ENCODE assay signal across 9 mouse cellular contexts in the genomic region with DNA sequence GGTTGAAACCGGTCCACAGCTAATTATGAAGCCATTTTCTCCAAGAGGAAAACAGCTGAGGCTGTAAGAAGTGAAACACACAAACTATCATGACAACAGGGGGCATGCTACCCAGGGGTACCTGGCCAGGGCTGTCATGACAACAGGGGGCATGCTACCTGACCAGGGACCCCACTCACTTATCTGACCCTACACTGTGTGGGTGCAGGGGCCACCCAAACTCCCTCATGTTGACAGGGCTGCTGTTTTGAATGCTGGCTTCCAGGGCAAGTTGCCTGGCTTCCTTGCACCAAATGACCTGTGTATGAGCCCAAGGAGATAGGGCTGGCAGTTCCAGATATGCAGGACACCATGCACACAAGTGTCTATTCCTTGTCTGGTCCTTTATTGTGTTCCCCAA. TPM values are rescaled to one million over a fixed set of nuclear protein-coding genes. Genes with fewer than 3 reads are reported as not detected.
DNase-seq lines count a peak whose midpoint lies in the region; ATAC-seq and TF ChIP-seq lines count a peak whose summit lies in the region.
"Had no signal": no experiment of that assay in that cellular context is flagged by ENCODE, and none has a peak within 500 bp of the region (broad histone marks: within the 10 kb centered on the region; RNA-seq: fewer than 3 reads in every experiment).

No protein-coding gene starts in this region.

- no peak for TF ChIP-seq CTCF in spleen, adult 2 months (IDR thresholded peaks at IDR 0.05; ENCODE audit: extremely low read depth, insufficient read depth, insufficient read length, insufficient replicate concordance)

- DNase-seq in cerebellum, adult 9-11 months: peak; percentile 52
- no peak for DNase-seq in cerebellum, adult 18-20 months
- no peak for DNase-seq in spleen, adult 2 months (ENCODE audit: low read depth in 1 of 2, low spot score in 2 of 2)
- DNase-seq in spleen, postnatal 36 days (ENCODE audit: low spot score in 2 of 2): no peak
- DNase-seq in adipocyte (ENCODE audit: low spot score): no peak
- DNase-seq in B cell, adult 2 months: no peak

- H3K36me3 ChIP-seq in spleen, adult 2 months (ENCODE audit: control insufficient read depth, insufficient read depth, low read length): peaks cover 25% of the 10 kb centered on the region
- peaks cover 72% of the 10 kb centered on the region for H3K36me3 ChIP-seq in liver, embryonic 12.5 days

- H3K9me3 ChIP-seq in liver, embryonic 12.5 days (replicated peaks): no peaks in the 10 kb centered on the region

- no peaks in the 10 kb centered on the region for H3K27me3 ChIP-seq in spleen, adult 2 months (ENCODE audit: control insufficient read depth, insufficient read depth, low read length)
- H3K27me3 ChIP-seq in liver, embryonic 12.5 days (replicated peaks): no peaks in the 10 kb centered on the region

- peak overlapping the region; percentile 89 for H3K4me2 ChIP-seq in liver, embryonic 12.5 days

- no peak overlapping the region for H3K27ac ChIP-seq in spleen, adult 2 months (ENCODE audit: insufficient read depth, low read length)
- H3K27ac ChIP-seq in liver, embryonic 12.5 days: peak overlapping the region; percentile 88

- WGBS in spleen, adult 2 months: 95% methylated on average over 1 of the region's 1 CpGs
- 81% methylated on average over 1 of the region's 1 CpGs for WGBS in liver, embryonic 12.5 days (ENCODE audit: insufficient replicate concordance)

- no peak for ATAC-seq in liver, embryonic 12.5 days
- ATAC-seq in erythroid progenitor cell, adult 5-6 weeks (replicated peaks; ENCODE audit: low FRiP score, poor library complexity, severe bottlenecking): no peak

- H3K4me1 ChIP-seq in spleen, adult 2 months (ENCODE audit: control insufficient read depth, insufficient read depth, insufficient read length): peaks cover 6% of the 10 kb centered on the region; the same call in 1 of the 2 replicates
- peaks cover 48% of the 10 kb centered on the region for H3K4me1 ChIP-seq in liver, embryonic 12.5 days

- peak overlapping the region; percentile 84; the same call in 1 of the 2 replicates for H3K4me3 ChIP-seq in spleen, adult 2 months (ENCODE audit: extremely low read depth, insufficient read depth, insufficient read length)
- H3K4me3 ChIP-seq in liver, embryonic 12.5 days: peak overlapping the region; percentile 69

- H3K9ac ChIP-seq in liver, embryonic 12.5 days: peak overlapping the region; percentile 83

- TF ChIP-seq POLR2A in spleen, adult 2 months (IDR thresholded peaks at IDR 0.05; ENCODE audit: low read depth, low read length): no peak

RNA-seq across cellular contexts. Expression of a gene that starts 1.3 kb away (rescaled TPM):
- 5.2 and 18.8 TPM in 2 replicates for polyA plus RNA-seq in spleen, adult 2 months (2012; rRNA removed)
- polyA plus RNA-seq in liver, embryonic 12.5 days (2016; fragmentation: Nextera tagmentation; extraction: Ambion mirVana): 1.2 and 2.1 TPM in 2 replicates
- total RNA-seq in erythroid progenitor cell, adult 5-6 weeks (2015; ENCODE audit: low replicate concordance): 30.6 and 34.0 TPM in 2 replicates
- 4.2 TPM in 1 of 2 replicates, not detected in the other for total RNA-seq in erythroid progenitor cell, adult 5-6 weeks (2017; ENCODE audit: low replicate concordance)

RNA-seq across cellular contexts. Expression of a gene that starts 1.3 kb away (rescaled TPM):
- polyA plus RNA-seq in spleen, adult 2 months (2012; rRNA removed): 77.9 and 93.1 TPM in 2 replicates
- polyA plus RNA-seq in liver, embryonic 12.5 days (2016; fragmentation: Nextera tagmentation; extraction: Ambion mirVana): 39.8 and 43.8 TPM in 2 replicates
- 18.4 and 23.4 TPM in 2 replicates for total RNA-seq in erythroid progenitor cell, adult 5-6 weeks (2015; ENCODE audit: low replicate concordance)
- total RNA-seq in erythroid progenitor cell, adult 5-6 weeks (2017; ENCODE audit: low replicate concordance): 21.1 and 32.5 TPM in 2 replicates

RNA-seq across cellular contexts. Expression of a gene that starts 17.1 kb away (rescaled TPM):
- polyA plus RNA-seq in spleen, adult 2 months (2012; rRNA removed): 38.3 and 59.5 TPM in 2 replicates
- polyA plus RNA-seq in liver, embryonic 12.5 days (2016; fragmentation: Nextera tagmentation; extraction: Ambion mirVana): 48.7 and 49.6 TPM in 2 replicates
- 13.0 and 19.8 TPM in 2 replicates for total RNA-seq in erythroid progenitor cell, adult 5-6 weeks (2015; ENCODE audit: low replicate concordance)
- total RNA-seq in erythroid progenitor cell, adult 5-6 weeks (2017; ENCODE audit: low replicate concordance): 7.8 and 19.7 TPM in 2 replicates

RNA-seq across cellular contexts. Expression of a gene that starts 17.6 kb away (rescaled TPM):
- polyA plus RNA-seq in spleen, adult 2 months (2012; rRNA removed): 0.19 and 0.32 TPM in 2 replicates
- polyA plus RNA-seq in liver, embryonic 12.5 days (2016; fragmentation: Nextera tagmentation; extraction: Ambion mirVana): 0.77 and 0.98 TPM in 2 replicates
- not detected in 2 replicates for total RNA-seq in erythroid progenitor cell, adult 5-6 weeks (2015; ENCODE audit: low replicate concordance)
- total RNA-seq in erythroid progenitor cell, adult 5-6 weeks (2017; ENCODE audit: low replicate concordance): not detected in 2 replicates
- total RNA-seq: common myeloid progenitor, adult 5-6 weeks had no signal

RNA-seq across cellular contexts. Expression of a gene that starts 23.6 kb away (rescaled TPM):
- polyA plus RNA-seq in spleen, adult 2 months (2012; rRNA removed): 0.28 and 0.65 TPM in 2 replicates
- 0.62 TPM in 1 of 2 replicates, not detected in the other for polyA plus RNA-seq in liver, embryonic 12.5 days (2016; fragmentation: Nextera tagmentation; extraction: Ambion mirVana)
- 6.8 TPM in 1 of 2 replicates, not detected in the other for total RNA-seq in erythroid progenitor cell, adult 5-6 weeks (2015; ENCODE audit: low replicate concordance)
- not detected in 2 replicates for total RNA-seq in erythroid progenitor cell, adult 5-6 weeks (2017; ENCODE audit: low replicate concordance)
- total RNA-seq: common myeloid progenitor, adult 5-6 weeks had no signal
